Mouse (Mus musculus) neural tube, embryonic 12.5 days (tissue): ENCODE results near the gene R3hdml. TPM values are rescaled to one million over a fixed set of nuclear protein-coding genes. Genes with fewer than 3 reads are reported as not detected.

ENCODE experiments used
- ATAC-seq: fragments of 200-750 bp; cut with Nextera tagmentation; 2 replicates; pipeline ENCODE4 v1.8.0; 2017; ENCODE audit warnings: low read depth, mild to moderate bottlenecking, moderate TSS enrichment, moderate library complexity; ENCODE audit not compliant: low FRiP score
- H3K27ac ChIP-seq: fragments of 300-500 bp; sonication (generic); 2 replicates; pipeline ENCODE4 v1.5.1; 2016
- H3K27me3 ChIP-seq: fragments of 300-500 bp; sonication (generic); replicated peaks from 2 replicates; pipeline ENCODE4 v1.6.1; 2016; ENCODE audit warnings: mild to moderate bottlenecking
- H3K36me3 ChIP-seq: fragments of 300-500 bp; sonication (generic); 2 replicates; pipeline ENCODE4 v1.6.1; 2016; ENCODE audit warnings: mild to moderate bottlenecking
- H3K4me1 ChIP-seq: fragments of 300-500 bp; sonication (generic); 2 replicates; pipeline ENCODE4 v1.6.1; 2016
- H3K4me2 ChIP-seq: fragments of 300-500 bp; sonication (generic); replicated peaks from 2 replicates; pipeline ENCODE4 v1.6.1; 2016; ENCODE audit warnings: mild to moderate bottlenecking
- H3K4me3 ChIP-seq: fragments of 300-500 bp; sonication (generic); 2 replicates; pipeline ENCODE4 v1.5.1; 2016
- H3K9ac ChIP-seq: fragments of 300-500 bp; sonication (generic); 2 replicates; pipeline ENCODE4 v1.6.1; 2016; ENCODE audit warnings: mild to moderate bottlenecking
- H3K9me3 ChIP-seq: fragments of 300-500 bp; sonication (generic); 2 replicates; pipeline ENCODE4 v1.6.1; 2016; ENCODE audit warnings: mild to moderate bottlenecking
- WGBS: fragments of 180-500 bp; shearing (Covaris S2); methylation state at CpG from one replicate; pipeline ENCODE4 v1.1.7; 2016; 5-methylcytosine and 5-hydroxymethylcytosine counted together
- polyA plus RNA-seq: library from polyadenylated mRNA; unstranded; fragments of >200 nt; fragmentation: Nextera tagmentation; extraction: Ambion mirVana; gene quantifications from 2 replicates; pipeline ENCODE4 v1.2.1, GENCODE M21; 2016

The R3hdml gene
- polyA plus RNA-seq, 1 experiment from 2014 or later = not detected

DNA sequence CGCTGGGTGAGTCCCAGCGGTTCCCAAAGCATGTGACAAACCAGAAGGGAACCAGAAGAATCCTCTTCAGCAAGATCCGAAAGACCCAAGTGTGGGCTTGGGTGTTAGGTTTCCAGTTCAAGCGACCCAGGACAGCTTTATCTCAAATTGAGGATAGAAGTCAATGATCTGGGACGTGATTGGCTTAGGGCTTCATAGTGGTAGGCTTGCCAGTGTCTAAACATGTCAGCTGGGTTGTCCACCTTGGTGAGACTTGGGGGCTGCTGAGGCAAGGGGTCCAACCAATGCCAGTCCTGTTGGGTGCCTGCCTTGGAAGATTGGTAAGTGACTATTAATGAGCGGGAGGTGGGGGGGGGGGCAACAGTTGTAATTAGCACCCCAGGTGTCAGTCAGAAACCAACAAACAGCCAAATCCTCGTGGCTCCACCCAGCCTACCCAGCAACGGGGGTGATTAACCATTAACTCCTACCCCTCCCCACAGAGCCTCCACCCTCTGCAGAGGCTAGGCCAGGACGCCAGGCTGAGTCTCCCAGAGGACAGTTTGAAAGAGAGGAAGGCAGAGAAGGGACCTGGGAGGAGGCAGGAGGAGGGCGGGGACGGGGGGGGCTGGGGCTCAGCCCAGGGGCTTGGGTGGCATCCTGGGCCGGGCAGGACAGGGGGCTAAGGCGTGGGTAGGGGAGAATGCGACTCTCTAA lies 54.7 kb downstream of the R3hdml start:
- Histone ChIP-seq H3K9ac (no peak overlapping the region), H3K4me1 (peaks cover 4% of the 10 kb centered on the region; the same call in 1 of the 2 replicates), H3K36me3 (no peaks in the 10 kb centered on the region), H3K27ac (no peak overlapping the region), H3K9me3 (no peaks in the 10 kb centered on the region), H3K27me3 (no peaks in the 10 kb centered on the region), H3K4me2 (no peak overlapping the region), H3K4me3 (no peak overlapping the region)
- ATAC-seq = no peak
- WGBS = 74% methylated on average over 14 of the region's 14 CpGs

DNA sequence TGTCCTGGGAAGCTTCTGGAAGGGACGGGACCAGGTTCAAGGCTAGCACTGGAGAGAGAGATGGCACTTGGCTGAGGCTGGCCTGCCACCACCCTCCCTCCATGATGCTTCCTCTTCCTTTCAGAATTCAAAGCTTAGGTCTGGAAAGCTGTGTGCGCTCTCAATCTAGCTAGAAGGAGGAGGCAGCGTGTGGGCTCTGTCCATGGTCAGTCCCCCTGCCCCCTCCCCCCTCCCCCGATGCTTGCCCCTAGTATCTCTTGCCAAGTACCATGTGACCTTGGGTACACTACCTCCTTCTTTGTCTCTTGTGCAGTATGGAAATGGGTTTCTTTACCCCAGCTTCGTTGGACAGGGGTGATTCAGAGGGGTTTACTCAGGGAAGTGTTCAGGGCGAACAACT lies 56.7 kb downstream of the R3hdml start:
- Histone ChIP-seq H3K4me2 (no peak overlapping the region), H3K27ac (no peak overlapping the region), H3K36me3 (no peaks in the 10 kb centered on the region), H3K9me3 (no peaks in the 10 kb centered on the region), H3K9ac (no peak overlapping the region), H3K27me3 (no peaks in the 10 kb centered on the region), H3K4me3 (no peak overlapping the region), H3K4me1 (peaks cover 4% of the 10 kb centered on the region; the same call in 1 of the 2 replicates)
- no peak for ATAC-seq
- WGBS = 81% methylated on average over 6 of the region's 6 CpGs

DNA sequence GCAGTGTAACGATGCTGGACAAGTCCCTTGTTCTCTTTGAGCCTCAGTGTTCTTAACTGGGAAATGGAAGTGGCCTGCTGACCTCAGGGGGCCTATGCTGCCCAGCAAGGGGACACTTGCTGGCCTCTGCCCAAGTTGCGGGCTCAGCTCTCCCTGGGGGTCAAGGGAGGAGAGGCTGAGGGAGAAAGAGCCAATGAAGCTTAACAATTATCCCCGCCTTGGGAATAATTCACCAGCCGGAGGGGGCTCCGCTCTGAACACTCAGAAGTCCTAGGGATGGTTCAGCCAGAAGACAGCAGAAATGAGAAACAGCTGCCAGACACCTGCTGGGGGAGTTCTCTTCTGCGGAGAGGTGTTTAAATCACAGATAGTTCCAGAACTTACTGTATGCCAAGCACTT lies 57.7 kb downstream of the R3hdml start:
- 34% methylated on average over 6 of the region's 6 CpGs for WGBS

More for the DNA sequence above, 57.7 kb downstream of the R3hdml start:
- ATAC-seq = no peak
- Histone ChIP-seq H3K4me1 (peaks cover 4% of the 10 kb centered on the region; the same call in 1 of the 2 replicates), H3K4me3 (no peak overlapping the region), H3K9ac (no peak overlapping the region), H3K27ac (no peak overlapping the region), H3K9me3 (no peaks in the 10 kb centered on the region), H3K4me2 (no peak overlapping the region), H3K27me3 (no peaks in the 10 kb centered on the region), H3K36me3 (no peaks in the 10 kb centered on the region)

Other genes starting within 250 kb of the R3hdml start
- 0.81 and 1.3 TPM in 2 replicates for gene Jph2, start 94.3 kb upstream of the R3hdml start, polyA plus RNA-seq
- 74.3 and 74.8 TPM in 2 replicates for gene Oser1, start 67.6 kb upstream of the R3hdml start, polyA plus RNA-seq
- 83.1 and 83.6 TPM in 2 replicates for gene Gdap1l1, start 53.8 kb upstream of the R3hdml start, polyA plus RNA-seq
- gene Fitm2, start 19.7 kb upstream of the R3hdml start, polyA plus RNA-seq = 12.7 and 14.2 TPM in 2 replicates
- gene Hnf4a, start 14.5 kb downstream of the R3hdml start, polyA plus RNA-seq = not detected in 2 replicates
- 45.7 and 52.5 TPM in 2 replicates for gene Ttpal, start 110.0 kb downstream of the R3hdml start, polyA plus RNA-seq
- gene Serinc3, start 152.8 kb downstream of the R3hdml start, polyA plus RNA-seq = 34.5 and 41.2 TPM in 2 replicates
- gene Pkig, start 166.1 kb downstream of the R3hdml start, polyA plus RNA-seq = 123 and 124 TPM in 2 replicates